Mouse (Mus musculus): Measurements from ENCODE around the gene Top2a.
"Not testable (repeated sequence)": the region's sequence is repeated elsewhere in the genome, so short reads cannot be mapped to it uniquely, and the experiment has no call there.

The Top2a gene

DNA sequence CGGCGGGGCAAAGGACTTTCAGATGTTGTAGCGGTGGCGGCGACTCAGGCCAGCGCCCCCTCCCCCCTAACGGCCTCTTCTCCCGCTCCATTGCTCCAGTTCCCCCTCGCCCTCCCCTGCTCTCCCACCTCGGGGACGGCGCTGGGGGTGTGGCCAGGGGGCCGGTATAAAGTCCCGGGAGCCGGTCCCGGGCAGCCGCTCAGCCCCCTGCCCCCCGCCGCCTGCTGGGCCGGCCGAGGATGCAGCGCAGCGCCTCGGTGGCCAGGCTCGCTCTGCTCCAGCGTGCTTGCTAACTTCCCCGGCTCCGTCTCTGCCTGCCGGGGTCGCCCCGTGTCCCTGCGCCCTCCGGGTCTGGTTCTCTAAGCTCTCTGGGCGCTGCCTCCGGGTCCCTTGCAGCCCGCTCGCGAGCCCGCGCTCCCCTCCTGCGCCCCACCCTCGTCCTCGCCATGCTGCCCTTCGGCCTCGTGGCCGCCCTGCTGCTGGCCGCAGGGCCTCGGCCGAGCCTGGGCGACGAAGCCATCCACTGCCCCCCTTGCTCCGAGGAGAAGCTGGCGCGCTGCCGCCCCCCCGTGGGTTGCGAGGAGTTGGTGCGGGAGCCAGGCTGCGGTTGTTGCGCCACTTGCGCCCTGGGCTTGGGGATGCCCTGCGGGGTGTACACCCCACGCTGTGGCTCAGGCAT, 17.2 kb upstream of the Top2a start, which contains the start of gene Igfbp4:
Gene Igfbp4, plus strand, starts transcription at position 194 of the 679 bp plus-strand sequence.
- DNase-seq (ENCODE audit: low read depth, low spot score) = no peak

DNA sequence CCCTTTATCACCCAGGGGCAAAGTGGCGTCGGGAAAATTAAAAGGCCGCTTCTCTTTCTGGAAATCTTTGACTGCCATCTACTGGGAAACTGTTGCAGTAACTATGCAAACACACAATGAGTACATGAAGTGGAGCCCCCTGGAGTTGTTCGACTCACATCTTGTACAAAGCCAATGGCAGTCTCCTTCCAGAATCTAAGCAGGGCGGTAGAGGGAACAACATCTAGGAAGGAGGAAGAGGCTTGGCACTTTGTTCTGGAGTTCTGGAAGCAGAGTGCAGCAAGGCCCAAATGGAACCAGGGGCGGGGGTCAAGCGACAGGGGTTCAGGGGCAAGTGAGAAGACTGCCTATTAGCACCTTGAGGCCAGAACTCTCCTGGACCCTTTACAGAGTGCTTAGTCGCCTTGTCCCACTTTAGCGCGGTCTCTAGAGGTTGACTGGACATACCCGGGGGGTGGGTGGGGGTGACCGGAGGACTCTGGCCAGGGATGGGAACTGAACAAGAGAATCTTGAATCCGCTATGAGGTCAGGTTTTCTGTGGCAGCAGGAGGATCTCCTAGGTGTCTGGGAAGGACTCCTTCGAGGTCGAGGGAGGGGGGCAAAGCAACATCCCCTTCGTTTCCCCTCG, 16.5 kb upstream of the Top2a start:
- no peak for DNase-seq (ENCODE audit: low read depth, low spot score)

DNA sequence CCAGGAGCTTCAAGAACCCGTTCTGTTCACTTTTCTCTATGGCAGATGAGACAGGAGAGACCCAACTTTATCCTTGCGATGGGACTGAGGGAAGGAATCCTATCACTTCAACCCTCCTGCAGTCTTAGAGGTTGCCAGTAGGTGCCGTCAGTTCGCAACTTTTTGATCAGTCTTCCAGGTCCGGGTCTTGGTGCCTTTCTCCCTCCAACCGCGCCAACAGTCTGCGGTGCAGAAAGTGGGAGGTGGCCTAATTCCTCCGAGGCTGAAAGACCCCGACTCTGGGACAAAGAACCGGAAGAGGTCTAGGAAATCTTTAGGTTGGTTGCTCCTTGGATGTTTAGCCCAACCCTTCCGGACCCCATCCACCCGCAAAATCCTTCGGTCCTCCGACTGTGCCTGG, 15.8 kb upstream of the Top2a start:
- peak; percentile 69 for DNase-seq (ENCODE audit: low read depth, low spot score)

DNA sequence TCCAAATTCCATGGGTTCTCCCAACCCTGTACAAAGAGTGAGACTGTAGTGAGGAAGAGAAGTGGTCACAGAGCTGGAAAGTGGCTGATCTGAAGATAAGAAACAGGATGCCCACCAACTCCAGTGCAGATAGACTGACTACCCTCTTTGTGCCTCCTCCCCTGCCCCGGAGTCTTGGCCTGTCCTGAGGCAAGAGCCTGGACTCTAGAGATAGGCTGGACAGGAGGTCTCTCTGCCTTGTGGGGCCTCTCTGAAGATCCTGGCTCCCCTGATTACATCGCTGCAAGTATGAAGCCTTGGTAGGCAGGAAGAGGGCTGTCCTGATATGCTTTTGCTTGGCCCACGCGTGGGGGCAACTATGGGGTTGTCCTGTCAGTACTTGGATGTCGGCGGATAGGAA, 12.3 kb upstream of the Top2a start:
- DNase-seq (ENCODE audit: low read depth, low spot score) = no peak

DNA sequence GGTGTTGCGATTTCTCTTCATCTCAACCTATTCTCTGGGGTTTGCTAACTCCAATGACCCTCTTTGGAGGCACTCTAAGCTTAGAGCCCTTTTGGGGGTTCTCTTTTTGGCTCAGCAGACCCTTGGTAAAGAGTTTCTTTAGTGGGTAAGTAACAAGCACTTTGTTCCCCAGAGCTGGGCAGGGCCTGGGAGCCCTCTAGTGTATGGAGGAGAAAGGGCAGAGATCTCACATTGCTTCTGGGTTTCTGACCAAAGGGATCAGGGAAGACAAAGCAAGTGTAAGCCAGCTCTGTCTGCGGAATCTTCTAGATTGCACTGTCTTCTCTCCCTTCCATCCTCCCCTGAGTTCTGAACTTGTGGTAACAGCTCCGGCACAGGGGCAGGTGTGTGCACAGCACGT, 11.4 kb upstream of the Top2a start:
- no peak for DNase-seq (ENCODE audit: low read depth, low spot score)

DNA sequence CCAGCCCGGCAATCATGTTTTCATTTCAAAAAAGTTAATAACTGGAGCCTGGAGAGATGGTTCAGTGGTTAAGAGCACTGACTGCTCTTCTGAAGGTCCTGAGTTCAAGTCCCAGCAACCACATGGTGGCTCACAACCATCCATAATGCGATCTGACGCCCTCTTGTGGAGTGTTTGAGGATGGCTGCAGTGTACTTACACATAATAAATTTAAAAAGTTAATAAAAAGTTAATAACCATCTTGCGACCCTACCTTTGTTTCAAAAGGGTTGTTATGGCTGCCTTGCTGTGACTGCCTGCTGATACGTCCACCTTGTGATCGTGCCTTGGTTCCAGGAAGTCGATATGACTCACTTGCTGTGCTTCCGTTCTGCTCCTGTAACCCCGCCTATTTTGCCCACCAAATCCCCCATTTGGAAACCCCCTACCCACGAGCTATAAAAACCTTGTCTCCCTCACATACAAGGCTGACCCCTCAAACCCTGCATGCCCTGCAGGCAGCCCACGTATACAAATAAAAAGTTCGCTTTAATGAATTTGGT, 3.0 kb upstream of the Top2a start:
- no peak for DNase-seq (ENCODE audit: low read depth, low spot score)

DNA sequence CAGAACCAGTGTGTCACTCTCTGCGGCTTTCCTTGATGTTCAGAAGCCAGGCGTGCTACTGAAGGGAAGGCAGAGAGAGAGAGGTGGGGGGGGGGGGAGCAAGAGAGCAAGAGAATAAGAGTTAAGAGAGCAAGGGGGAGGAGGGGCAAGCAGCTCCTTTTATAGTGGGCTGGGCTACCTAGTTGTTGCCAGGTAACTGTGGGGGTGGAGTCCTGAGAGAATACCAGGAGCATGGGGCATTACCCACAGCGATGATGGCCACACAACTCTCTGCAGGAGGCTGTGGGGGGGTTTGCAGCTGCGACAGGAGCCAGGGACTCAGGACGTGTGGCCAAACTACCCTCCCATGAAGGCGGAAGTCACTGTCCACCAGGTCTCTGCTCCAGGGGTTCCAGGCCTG, 1.9 kb upstream of the Top2a start:
- DNase-seq (ENCODE audit: low read depth, low spot score) = no peak

DNA sequence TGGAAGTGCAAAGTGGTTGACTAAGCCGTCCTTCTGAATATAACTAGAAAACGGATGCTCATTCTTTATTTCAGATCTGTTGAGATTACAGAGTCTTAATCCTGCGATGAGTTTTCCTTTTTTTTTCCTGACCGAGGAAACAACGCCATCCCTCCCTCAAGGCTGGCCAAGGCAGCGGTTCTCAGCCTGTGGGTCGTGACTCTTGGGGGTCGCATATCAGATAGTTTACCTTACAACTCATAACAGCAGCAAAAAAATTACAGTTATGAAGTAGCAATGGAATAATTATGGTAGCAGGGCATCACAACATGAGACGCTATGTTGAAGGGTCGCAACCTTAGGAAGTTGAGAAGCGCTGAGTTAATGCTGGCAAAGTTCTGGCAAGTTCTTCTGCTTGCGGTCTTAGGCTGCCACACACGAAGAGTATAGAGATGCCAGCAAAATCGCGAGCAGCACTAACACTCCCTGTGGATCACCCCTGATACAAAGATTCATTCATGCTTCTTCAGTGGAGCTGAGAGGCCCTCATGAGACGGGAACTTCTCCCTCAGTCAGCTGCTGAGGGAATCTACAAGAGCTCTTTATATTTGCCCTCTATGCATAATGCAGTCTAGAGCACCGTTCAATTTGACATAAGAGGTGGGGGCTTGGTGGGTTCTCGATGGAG, 612 bp upstream of the Top2a start:
- DNase-seq (ENCODE audit: low read depth, low spot score) = no peak

DNA sequence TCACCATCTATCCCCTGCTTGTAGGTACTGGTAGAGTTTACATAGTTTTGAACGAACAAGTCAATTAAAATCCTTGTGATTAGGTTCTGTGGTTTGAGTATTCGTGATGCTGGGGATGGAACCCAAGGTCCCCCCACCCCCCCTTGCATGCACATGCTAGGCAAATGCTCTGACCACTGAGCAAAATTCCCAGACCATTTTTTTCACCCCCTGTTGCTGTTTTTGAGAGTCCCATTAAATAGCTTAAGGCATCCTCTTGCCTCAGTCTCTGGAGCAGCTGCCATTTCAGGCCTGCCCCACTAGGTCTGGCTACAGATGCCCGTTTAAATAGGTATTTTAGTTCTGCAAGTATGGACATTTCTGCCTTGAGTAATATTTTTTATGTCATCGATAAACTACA, 895 bp downstream of the Top2a start:
- no peak for DNase-seq (ENCODE audit: low read depth, low spot score)

DNA sequence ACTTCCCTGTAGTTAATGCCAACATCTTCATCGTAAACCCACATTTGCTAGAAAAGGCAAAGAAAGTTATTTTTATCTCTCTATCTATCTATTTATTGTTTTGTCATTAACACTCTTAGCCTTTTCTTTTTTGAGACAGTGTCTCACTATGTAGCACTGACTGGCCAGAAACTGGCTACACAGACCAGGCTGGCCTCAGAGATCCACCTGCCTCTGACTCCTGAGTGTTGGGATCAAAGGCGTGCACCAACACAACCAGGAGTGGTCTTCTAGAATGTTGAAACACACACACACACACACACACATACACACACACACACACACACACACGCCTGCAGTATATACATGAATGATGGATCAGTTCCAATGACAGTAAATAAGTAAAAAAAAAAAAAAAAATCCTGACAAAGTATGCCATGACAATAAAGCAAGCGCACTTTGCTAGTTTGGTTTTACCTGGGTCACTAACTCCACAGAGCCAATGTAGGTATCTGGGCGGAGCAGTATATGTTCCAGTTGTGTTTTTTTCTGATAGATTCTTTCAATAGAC, 1.5 kb downstream of the Top2a start:
- no peak for DNase-seq (ENCODE audit: low read depth, low spot score)

DNA sequence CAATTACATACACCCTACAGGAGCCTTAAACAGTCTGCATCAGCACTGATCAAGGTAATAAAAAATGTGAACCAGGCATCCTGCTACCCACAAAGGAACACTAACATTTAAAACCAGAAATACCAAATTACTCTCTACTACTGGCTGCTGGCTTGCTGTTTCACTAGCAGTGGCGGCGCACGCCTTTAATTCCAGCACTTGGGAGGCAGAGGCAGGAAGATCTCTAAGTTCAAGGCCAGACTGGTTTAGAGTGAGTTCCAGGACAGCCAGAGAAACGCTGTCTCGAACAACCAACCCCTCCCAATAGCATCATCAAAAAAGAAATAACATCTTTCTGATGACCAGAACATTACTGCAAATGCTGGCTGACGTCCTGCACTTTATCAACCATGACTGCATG, 4.1 kb downstream of the Top2a start:
- no peak for DNase-seq (ENCODE audit: low read depth, low spot score)

DNA sequence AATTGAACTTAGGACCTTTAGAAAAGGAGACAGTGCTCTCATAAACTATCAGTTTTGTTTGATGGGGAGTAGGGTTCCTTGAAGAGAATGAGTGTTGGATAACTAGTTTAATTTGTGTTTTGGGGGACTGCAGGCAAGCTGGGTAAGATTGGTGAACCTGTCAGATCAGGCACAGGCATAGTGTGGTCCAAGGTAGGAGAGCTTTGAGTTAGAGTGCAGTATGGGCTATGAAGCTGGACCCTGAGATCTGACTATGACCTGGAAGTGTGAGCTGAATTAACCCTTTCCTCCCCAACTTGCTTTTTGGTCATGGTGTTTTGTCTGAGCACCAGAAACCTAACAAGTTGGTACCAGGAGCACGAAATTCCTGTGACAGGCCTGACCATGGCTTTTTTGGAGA, 10.1 kb downstream of the Top2a start:
- no peak for DNase-seq (ENCODE audit: low read depth, low spot score)

DNA sequence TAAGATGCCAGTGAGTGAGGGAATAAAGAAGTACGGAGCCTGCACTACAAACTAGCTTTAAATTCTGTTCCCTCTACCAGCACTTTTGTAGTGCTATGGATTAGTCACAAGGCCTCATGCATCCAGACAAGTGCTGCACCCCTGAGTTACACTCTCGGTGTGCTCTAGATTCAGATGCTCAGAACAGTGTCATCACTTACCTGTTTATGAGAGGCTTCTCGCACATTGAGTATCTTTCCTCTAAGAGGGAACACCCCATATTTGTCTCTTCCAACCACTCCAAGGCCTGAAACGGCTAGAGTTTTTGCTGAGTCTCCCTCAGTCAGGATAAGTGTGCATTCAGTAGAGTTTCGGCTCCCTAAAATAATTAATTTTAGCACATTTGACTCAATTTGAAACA, 13.3 kb downstream of the Top2a start:
- no peak for DNase-seq (ENCODE audit: low read depth, low spot score)

DNA sequence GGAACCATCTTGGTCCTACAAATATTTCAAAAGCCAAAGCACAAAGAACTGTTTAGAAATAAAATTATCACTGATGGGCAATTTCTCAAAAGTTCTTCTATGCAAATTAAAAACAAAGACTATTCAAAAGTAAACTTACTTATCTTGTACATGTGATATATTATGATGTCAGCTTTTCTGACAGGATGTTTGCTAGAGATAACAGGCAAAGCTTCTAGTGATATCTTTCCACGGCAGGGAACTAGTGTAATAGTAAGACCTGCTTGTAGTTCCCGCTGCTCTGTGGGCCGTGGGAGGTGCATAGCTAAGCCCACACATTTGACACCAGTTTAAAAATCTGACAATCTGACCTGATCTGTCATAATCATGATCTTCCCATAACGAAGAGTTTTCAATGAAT, 13.9 kb downstream of the Top2a start:
- DNase-seq (ENCODE audit: low read depth, low spot score) = no peak

DNA sequence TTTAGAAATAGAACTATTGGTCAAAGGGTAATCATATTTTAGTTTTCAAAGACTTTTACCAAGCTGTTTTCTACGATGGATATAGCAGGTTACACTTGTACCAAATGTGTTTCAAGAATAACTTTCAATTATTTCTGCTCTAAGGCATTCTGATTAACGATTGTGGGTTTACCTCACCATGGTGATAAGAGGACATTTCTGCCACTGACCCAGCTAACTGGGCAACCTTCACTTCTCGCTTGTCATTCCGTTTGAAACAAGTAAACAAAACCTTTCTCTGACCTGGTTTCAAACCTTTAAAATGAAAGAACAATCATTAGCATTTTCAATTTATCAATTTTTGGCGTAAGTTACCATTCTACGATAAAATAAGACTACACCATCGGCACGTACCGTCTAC, 17.2 kb downstream of the Top2a start:
- no peak for DNase-seq (ENCODE audit: low read depth, low spot score)

DNA sequence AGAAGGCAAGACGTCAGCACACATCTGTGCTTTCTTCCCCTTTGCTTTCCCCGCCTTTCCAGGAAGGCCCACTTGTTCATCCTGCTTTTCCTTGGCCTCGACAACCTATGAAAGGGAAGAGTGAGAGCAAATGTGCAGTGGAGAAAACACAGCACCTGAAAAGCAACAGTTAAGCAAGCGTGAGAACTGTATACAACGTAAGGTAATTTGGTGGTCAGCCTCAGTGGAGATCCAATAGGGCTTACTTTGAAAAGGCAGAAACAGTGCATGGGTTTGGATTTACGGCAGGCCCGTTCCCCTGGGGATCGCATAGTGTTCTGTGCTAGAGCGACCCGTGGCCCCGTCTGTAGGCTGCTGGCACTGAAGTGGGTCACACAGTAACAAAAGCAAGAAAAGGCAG, 24.7 kb downstream of the Top2a start:
- DNase-seq (ENCODE audit: low read depth, low spot score) = no peak

DNA sequence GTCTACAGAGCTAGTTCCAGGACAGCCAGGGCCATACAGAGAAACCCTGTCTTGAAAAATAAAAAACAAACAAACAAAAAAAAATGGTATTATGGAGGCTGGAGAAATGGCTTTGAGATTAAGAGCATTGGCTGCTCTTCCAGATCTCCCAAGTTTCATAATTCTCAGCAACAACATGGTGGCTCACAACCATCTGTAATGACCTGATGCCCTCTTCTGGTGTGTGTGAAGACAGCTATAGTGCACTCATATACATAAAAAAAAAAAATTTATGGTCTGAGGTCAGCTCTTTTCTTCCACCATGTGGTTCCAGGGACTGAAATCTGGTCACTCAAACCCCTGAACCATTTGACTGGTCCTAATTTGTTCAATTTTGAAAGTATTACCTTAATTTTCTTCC, 25.2 kb downstream of the Top2a start:
- no peak for DNase-seq (ENCODE audit: low read depth, low spot score)

DNA sequence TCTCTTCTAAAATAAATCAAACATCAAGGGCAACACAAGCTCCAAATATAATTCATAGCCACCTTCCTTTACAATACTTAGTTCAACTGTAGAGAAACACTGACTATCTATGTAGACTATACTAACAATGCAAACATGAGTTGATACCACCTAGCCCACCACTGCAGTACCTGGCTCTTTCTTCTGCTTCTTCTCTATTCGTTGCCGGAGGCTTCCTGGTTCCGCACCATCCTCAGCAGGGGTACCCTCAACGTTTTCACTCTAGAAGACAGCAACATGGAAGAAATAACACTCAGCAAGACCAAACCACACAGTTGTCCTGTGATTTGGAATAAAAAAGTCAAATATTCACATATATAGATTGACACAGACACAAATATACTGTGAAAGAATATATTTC, 26.3 kb downstream of the Top2a start:
- DNase-seq (ENCODE audit: low read depth, low spot score) = no peak

DNA sequence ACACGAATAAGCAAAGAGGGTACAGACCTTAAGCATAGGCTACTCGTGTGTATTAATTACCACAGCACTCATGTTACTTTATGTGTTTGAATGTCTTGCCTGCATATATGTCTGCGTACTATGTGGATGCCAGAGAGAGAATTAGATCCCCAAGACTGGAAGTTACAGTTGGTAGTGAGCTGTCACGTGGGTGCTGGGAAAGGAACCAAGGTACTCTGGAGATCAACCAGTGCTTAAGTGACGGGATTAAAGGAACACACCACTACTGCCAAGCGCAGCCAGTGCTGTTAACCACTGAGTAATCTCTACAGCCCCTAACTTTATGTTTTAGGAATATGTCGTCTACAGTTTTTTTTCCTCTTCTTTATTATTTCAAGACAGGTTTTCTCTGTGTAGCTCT, 28.0 kb downstream of the Top2a start:
- DNase-seq (ENCODE audit: low read depth, low spot score) = no peak

DNA sequence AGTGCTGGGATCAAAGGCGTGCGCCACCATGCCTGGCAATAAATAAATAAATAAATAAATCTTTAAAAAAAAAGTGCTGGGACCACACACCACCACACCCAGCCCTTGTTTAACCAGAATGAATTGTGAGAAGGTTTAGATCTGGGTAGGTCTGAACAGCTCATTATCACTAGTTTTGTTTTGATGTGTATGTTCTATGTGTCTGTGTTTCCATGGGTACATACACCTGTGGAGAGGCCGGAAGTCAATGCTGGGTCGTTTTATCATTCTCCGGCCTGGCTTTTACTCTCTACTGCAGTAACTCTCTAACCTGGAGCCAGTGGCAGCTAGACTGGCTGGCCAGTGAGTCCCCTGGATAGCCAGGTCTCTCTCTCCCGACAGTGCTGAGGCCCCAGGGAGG, 33.1 kb downstream of the Top2a start:
- DNase-seq (ENCODE audit: low read depth, low spot score) = no peak

DNA sequence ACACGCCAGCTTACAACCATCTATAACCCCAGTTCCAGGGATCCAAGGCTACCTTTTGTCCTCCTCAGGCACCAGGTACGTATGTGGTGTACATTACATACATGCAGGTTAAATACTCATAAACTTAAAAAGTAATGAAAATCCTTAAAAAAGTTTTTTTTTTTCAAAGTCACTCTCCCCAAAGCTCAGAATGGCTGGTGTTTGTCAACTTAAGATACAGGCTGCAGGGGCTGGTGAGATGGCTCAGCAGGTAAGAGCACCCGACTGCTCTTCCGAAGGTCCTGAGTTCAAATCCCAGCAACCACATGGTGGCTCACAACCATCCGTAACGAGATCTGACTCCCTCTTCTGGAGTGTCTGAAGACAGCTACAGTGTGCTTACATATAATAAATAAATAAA, 35.7 kb downstream of the Top2a start:
- DNase-seq (ENCODE audit: low read depth, low spot score) = not testable (repeated sequence)

DNA sequence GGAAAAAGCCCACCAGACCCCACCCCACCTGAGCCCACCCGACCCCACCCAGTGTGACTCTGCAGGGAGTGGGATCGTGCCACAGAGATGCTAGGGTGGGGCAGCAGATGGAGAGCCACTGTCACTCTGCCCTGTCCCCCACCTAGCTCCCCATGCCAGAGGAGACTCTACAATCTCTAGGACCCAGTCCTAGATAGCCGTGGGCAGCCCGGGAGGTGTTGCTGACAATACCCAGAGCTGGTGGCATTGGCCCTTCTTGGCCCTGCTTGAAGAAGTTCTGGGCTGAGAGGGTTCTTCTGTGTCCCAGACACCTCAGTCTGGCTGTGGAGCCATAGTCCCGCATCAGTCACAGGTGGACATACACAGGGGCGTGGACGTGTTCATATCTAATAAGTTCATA, 38.4 kb downstream of the Top2a start:
- no peak for DNase-seq (ENCODE audit: low read depth, low spot score)

DNA sequence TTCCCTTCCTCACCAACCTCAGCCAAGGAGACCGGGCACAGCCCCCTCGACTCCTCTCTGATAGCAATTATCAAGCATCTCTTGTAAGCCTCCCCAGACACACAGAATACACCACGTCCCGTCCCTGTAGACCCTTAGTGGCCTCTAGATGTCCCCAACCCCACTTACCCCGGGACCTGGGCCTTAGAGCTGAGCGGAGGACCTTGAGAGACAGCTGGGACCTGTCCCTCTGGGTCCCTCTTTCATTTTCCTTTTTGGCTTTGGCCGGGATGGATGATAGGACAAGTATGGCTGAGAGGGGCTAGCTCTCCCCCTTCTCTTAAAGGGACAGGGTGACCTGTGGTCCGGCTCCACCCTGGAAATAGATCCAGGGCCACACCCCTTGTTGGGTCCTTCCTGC, 40.4 kb downstream of the Top2a start:
- no peak for DNase-seq (ENCODE audit: low read depth, low spot score)

Measured in retina, postnatal 7 days (tissue).